Mouse (Mus musculus): ENCODE measurements around the gene Itln1. TPM values are rescaled to one million over a fixed set of nuclear protein-coding genes. Genes with fewer than 3 reads are reported as not detected.

Gene Itln1
- polyA plus RNA-seq, 1 experiment, result not detected

DNA sequence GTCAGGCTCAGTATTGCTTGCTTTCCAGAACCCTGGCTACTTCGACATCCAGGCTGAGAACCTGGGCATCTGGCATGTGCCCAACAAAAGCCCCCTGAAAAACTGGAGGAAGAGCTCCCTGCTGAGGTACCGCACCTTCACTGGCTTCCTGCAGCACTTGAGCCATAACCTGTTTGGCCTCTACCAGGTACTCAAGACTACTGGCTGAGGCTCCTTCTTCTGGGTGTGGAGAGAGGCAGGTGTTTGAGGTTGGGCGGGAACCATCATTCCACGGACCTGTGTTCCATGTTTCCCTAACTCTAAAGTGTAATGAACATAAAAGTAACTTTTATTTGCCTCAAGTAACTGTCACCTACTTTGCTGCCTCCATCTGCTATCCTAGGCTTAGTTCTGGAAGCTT lies 19.5 kb downstream of the Itln1 start:
- H3K27me3 ChIP-seq (replicated peaks; ENCODE audit: control insufficient read depth, insufficient read depth, low read length), result no peaks in the 10 kb centered on the region
- WGBS, result 84% methylated on average over 4 of the region's 4 CpGs
- TF ChIP-seq CTCF (conservative IDR thresholded peaks at IDR 0.05; ENCODE audit: insufficient read depth, insufficient read length, low read depth, low read length) (no peak), POLR2A (IDR thresholded peaks at IDR 0.05; ENCODE audit: low read depth, low read length) (no peak)

DNA sequence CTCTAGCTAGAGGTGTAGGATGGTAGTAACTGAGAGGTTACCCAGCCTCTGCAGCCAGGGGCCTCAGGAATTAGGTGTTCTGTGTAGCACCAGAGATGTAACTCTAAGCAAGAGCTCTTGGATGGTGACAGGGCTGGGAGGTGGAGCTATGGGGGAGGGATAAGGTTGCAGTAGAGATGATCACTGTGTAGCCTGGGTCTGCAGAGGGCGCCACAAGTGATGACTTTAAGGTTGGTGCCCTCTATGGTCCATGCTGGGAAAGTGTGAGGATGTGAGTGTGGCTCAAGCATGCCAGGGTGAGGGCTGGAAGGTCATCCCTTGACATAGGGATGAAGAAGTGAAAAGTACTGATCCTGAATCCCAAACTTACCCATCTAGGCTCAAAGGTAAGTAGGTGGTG lies 20.1 kb downstream of the Itln1 start:
- TF ChIP-seq CTCF (conservative IDR thresholded peaks at IDR 0.05; ENCODE audit: insufficient read depth, insufficient read length, low read depth, low read length) (0 out of 2 replicates have a peak, but pooled peaks have one; percentile 28), POLR2A (IDR thresholded peaks at IDR 0.05; ENCODE audit: low read depth, low read length) (no peak)
- no peak for DNase-seq

More for the DNA sequence above, 19.5 kb downstream of the Itln1 start:
- no peak for DNase-seq
- H3K4me1 ChIP-seq (ENCODE audit: control insufficient read depth, insufficient read depth, low read length), result no peaks in the 10 kb centered on the region
- no peaks in the 10 kb centered on the region for H3K36me3 ChIP-seq (ENCODE audit: control insufficient read depth, insufficient read depth, low read length)
- H3K27ac ChIP-seq (ENCODE audit: insufficient read depth, low read depth, low read length), result no peak overlapping the region
- no peak overlapping the region for H3K4me3 ChIP-seq (ENCODE audit: insufficient read depth, low read depth, low read length)

DNA sequence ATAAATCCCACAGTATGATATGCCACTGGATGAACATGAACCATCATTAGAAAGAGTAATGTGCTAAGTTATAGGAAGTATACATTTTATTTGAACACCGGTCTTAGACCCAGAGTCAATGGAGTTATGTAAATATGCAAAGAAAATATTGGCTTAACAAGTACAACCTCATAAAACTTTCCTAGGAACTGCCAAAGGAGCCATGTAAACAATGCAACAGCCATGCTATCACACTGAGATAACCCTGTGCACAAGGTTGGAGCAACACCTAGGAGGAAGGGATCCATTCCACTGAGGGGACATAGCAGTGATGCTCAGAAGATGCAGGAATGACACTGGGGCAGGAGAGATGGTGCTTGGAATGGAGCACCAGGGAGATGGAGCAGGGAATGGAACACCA lies 21.3 kb downstream of the Itln1 start:
- H3K27ac ChIP-seq (ENCODE audit: insufficient read depth, low read depth, low read length), result no peak overlapping the region
- no peaks in the 10 kb centered on the region for H3K4me1 ChIP-seq (ENCODE audit: control insufficient read depth, insufficient read depth, low read length)
- no peak overlapping the region for H3K4me3 ChIP-seq (ENCODE audit: insufficient read depth, low read depth, low read length)
- H3K36me3 ChIP-seq (ENCODE audit: control insufficient read depth, insufficient read depth, low read length), result no peaks in the 10 kb centered on the region
- 80% methylated on average over 1 of the region's 1 CpGs for WGBS
- H3K27me3 ChIP-seq (replicated peaks; ENCODE audit: control insufficient read depth, insufficient read depth, low read length), result no peaks in the 10 kb centered on the region
- DNase-seq, result no peak
- no peak for TF ChIP-seq POLR2A (IDR thresholded peaks at IDR 0.05; ENCODE audit: low read depth, low read length)
- TF ChIP-seq CTCF (conservative IDR thresholded peaks at IDR 0.05; ENCODE audit: insufficient read depth, insufficient read length, low read depth, low read length), result no peak

More for the DNA sequence above, 20.1 kb downstream of the Itln1 start:
- H3K27ac ChIP-seq (ENCODE audit: insufficient read depth, low read depth, low read length), result no peak overlapping the region
- no peak overlapping the region for H3K4me3 ChIP-seq (ENCODE audit: insufficient read depth, low read depth, low read length)
- 31% methylated on average over 1 of the region's 1 CpGs for WGBS
- no peaks in the 10 kb centered on the region for H3K36me3 ChIP-seq (ENCODE audit: control insufficient read depth, insufficient read depth, low read length)
- no peaks in the 10 kb centered on the region for H3K4me1 ChIP-seq (ENCODE audit: control insufficient read depth, insufficient read depth, low read length)
- H3K27me3 ChIP-seq (replicated peaks; ENCODE audit: control insufficient read depth, insufficient read depth, low read length), result no peaks in the 10 kb centered on the region

DNA sequence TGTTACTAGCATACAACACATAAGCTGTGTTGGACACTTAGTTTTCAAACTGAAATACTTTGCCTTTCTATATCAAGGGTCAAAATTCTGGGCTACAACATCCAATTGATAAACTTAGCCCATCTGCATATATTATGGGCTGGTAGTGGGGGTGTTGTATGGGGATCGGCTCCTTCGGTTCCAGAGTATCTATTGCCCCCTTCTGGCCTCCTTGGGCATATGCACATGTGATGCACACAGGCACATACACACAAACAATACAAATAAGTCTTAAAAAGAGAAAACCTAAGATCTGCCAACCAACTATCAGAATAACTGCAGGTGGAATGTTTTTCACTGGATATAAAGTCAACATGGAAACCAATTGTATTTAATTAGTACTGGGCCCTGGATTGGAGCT lies 21.9 kb downstream of the Itln1 start:
- H3K27ac ChIP-seq (ENCODE audit: insufficient read depth, low read depth, low read length), result no peak overlapping the region
- TF ChIP-seq CTCF (conservative IDR thresholded peaks at IDR 0.05; ENCODE audit: insufficient read depth, insufficient read length, low read depth, low read length) (0 out of 2 replicates have a peak, but pooled peaks have one; percentile 22), POLR2A (IDR thresholded peaks at IDR 0.05; ENCODE audit: low read depth, low read length) (no peak)
- 87% methylated on average over 2 of the region's 2 CpGs for WGBS

DNA sequence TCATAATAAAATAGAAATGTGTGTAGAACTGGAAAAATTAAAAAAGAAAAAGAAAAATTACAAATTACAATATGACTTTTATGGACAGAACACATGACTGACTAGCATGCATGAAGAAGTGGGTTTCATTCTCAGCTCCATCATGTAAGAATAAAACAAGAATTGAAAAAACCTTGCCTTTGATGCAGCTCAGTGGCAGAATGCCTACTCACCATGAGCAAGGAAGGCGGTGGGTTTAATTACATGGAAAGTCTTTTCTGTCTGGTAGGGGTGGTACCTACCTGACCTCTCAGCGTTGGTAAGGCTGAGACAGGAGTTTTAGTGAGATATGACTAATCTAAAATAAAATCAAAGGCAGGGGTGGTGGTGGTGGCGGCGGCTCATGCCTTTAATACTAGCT lies 30.5 kb downstream of the Itln1 start:
- TF ChIP-seq POLR2A (IDR thresholded peaks at IDR 0.05; ENCODE audit: low read depth, low read length) (no peak), CTCF (conservative IDR thresholded peaks at IDR 0.05; ENCODE audit: insufficient read depth, insufficient read length, low read depth, low read length) (no peak)
- no peak overlapping the region for H3K27ac ChIP-seq (ENCODE audit: insufficient read depth, low read depth, low read length)
- 75% methylated on average over 4 of the region's 4 CpGs for WGBS
- H3K36me3 ChIP-seq (ENCODE audit: control insufficient read depth, insufficient read depth, low read length), result no peaks in the 10 kb centered on the region
- H3K4me1 ChIP-seq (ENCODE audit: control insufficient read depth, insufficient read depth, low read length), result peaks cover 2% of the 10 kb centered on the region; the same call in 1 of the 2 replicates
- no peaks in the 10 kb centered on the region for H3K27me3 ChIP-seq (replicated peaks; ENCODE audit: control insufficient read depth, insufficient read depth, low read length)
- no peak for DNase-seq
- no peak overlapping the region for H3K4me3 ChIP-seq (ENCODE audit: insufficient read depth, low read depth, low read length)

More for the DNA sequence above, 21.9 kb downstream of the Itln1 start:
- H3K4me1 ChIP-seq (ENCODE audit: control insufficient read depth, insufficient read depth, low read length), result no peaks in the 10 kb centered on the region
- H3K4me3 ChIP-seq (ENCODE audit: insufficient read depth, low read depth, low read length), result no peak overlapping the region
- DNase-seq, result no peak
- no peaks in the 10 kb centered on the region for H3K27me3 ChIP-seq (replicated peaks; ENCODE audit: control insufficient read depth, insufficient read depth, low read length)
- no peaks in the 10 kb centered on the region for H3K36me3 ChIP-seq (ENCODE audit: control insufficient read depth, insufficient read depth, low read length)

DNA sequence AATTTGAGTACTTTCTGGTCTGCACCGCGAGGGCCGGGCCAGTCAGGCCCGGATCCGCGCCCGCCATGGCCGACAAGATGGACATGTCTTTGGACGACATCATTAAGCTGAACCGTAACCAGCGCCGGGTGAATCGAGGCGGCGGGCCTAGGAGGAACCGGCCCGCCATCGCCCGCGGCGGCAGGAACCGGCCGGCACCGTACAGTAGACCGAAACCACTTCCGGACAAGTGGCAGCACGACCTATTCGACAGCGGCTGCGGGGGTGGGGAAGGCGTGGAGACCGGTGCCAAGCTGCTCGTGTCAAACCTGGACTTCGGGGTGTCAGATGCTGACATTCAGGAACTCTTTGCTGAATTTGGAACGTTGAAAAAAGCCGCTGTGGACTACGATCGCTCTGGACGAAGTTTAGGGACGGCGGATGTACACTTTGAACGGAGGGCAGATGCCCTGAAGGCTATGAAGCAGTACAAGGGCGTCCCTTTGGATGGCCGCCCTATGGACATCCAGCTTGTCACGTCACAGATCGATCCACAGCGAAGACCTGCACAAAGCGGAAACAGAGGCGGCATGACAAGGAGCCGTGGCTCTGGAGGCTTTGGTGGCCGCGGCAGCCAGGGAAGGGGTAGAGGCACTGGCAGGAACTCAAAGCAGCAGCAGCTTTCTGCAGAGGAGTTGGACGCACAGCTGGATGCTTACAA lies 31.4 kb downstream of the Itln1 start:
- under 1% methylated on average over 53 of the region's 53 CpGs for WGBS
- DNase-seq, result peak; percentile 82
- TF ChIP-seq CTCF (conservative IDR thresholded peaks at IDR 0.05; ENCODE audit: insufficient read depth, insufficient read length, low read depth, low read length) (no peak), POLR2A (IDR thresholded peaks at IDR 0.05; ENCODE audit: low read depth, low read length) (no peak)
- Histone ChIP-seq H3K4me3 (ENCODE audit: insufficient read depth, low read depth, low read length) (peak overlapping the region; percentile 57), H3K27me3 (replicated peaks; ENCODE audit: control insufficient read depth, insufficient read depth, low read length) (no peaks in the 10 kb centered on the region), H3K36me3 (ENCODE audit: control insufficient read depth, insufficient read depth, low read length) (no peaks in the 10 kb centered on the region), H3K27ac (ENCODE audit: insufficient read depth, low read depth, low read length) (peak overlapping the region; percentile 63), H3K4me1 (ENCODE audit: control insufficient read depth, insufficient read depth, low read length) (peaks cover 2% of the 10 kb centered on the region; the same call in 1 of the 2 replicates)

DNA sequence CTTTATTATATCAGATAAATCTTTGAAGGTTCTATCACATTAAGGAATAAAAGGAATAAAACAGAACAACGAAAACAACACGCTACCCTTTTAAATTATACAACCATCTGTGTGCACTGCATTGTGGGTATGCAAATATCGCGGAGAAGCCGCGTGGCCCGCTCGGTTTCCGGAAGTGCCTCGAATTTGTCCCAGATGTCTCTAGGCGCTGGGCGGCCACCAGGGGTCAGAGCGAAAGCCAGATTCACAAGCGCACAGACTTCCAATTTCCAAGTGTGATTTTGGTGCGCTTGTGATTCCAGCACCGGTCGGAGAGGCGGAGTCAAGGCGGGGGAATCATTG lies 31.9 kb downstream of the Itln1 start, which contains the start of gene Alyref2:
TSS of gene Alyref2 (plus strand) at position 229 of the 342 bp plus-strand sequence.
- peak within 1 kb of the TSS; percentile 57 for H3K4me3 ChIP-seq (ENCODE audit: insufficient read depth, low read depth, low read length)
- peak; percentile 98 for DNase-seq
- under 1% methylated on average over 19 of the region's 19 CpGs for WGBS
- H3K36me3 ChIP-seq (ENCODE audit: control insufficient read depth, insufficient read depth, low read length), result no peaks in the 10 kb centered on the region
- H3K4me1 ChIP-seq (ENCODE audit: control insufficient read depth, insufficient read depth, low read length), result peaks cover 2% of the 10 kb centered on the region; the same call in 1 of the 2 replicates
- H3K27ac ChIP-seq (ENCODE audit: insufficient read depth, low read depth, low read length), result peak within 1 kb of the TSS; percentile 63
- TF ChIP-seq CTCF (conservative IDR thresholded peaks at IDR 0.05; ENCODE audit: insufficient read depth, insufficient read length, low read depth, low read length), result peak; percentile 72
- no peak for TF ChIP-seq POLR2A (IDR thresholded peaks at IDR 0.05; ENCODE audit: low read depth, low read length)
- no peaks in the 10 kb centered on the region for H3K27me3 ChIP-seq (replicated peaks; ENCODE audit: control insufficient read depth, insufficient read depth, low read length)
